Mouse (Mus musculus) hindbrain, embryonic 12.5 days (tissue): ENCODE data around the gene Hydin. TPM values are rescaled to one million over a fixed set of nuclear protein-coding genes. Genes with fewer than 3 reads are reported as not detected.
A peak's percentile ranks its signal among the peaks of the same experiment; 100 is the strongest.
"Not testable (repeated sequence)": the region's sequence is repeated elsewhere in the genome, so short reads cannot be mapped to it uniquely, and the experiment has no call there.

Source experiments
- ATAC-seq: fragments of 200-750 bp; cut with Nextera tagmentation; 2 replicates; pipeline ENCODE4 v1.8.0; 2017; ENCODE audit warnings: moderate TSS enrichment; ENCODE audit not compliant: low FRiP score
- H3K27ac ChIP-seq: fragments of 300-500 bp; sonication (generic); 2 replicates; pipeline ENCODE4 v1.5.1; 2016; ENCODE audit warnings: mild to moderate bottlenecking
- H3K27me3 ChIP-seq: fragments of 300-500 bp; sonication (generic); 2 replicates; pipeline ENCODE4 v1.6.1; 2016; ENCODE audit warnings: mild to moderate bottlenecking
- H3K36me3 ChIP-seq: fragments of 300-500 bp; sonication (generic); 2 replicates; pipeline ENCODE4 v1.6.1; 2016; ENCODE audit warnings: mild to moderate bottlenecking
- H3K4me1 ChIP-seq: fragments of 300-500 bp; sonication (generic); 2 replicates; pipeline ENCODE4 v1.6.1; 2016
- H3K4me2 ChIP-seq: fragments of 300-500 bp; sonication (generic); replicated peaks from 2 replicates; pipeline ENCODE4 v1.6.1; 2016; ENCODE audit warnings: mild to moderate bottlenecking
- H3K4me3 ChIP-seq: fragments of 300-500 bp; sonication (generic); 2 replicates; pipeline ENCODE4 v1.5.1; 2016; ENCODE audit warnings: mild to moderate bottlenecking
- H3K9ac ChIP-seq: fragments of 300-500 bp; sonication (generic); 2 replicates; pipeline ENCODE4 v1.6.1; 2016; ENCODE audit warnings: mild to moderate bottlenecking, moderate library complexity
- H3K9me3 ChIP-seq: fragments of 300-500 bp; sonication (generic); replicated peaks from 2 replicates; pipeline ENCODE4 v1.6.1; 2016; ENCODE audit warnings: mild to moderate bottlenecking
- WGBS: fragments of 180-500 bp; shearing (Covaris S2); methylation state at CpG from one replicate; pipeline ENCODE4 v1.1.7; 2016; 5-methylcytosine and 5-hydroxymethylcytosine counted together
- polyA plus RNA-seq: library from polyadenylated mRNA; unstranded; fragments of >200 nt; fragmentation: Nextera tagmentation; extraction: Ambion mirVana; gene quantifications from 2 replicates; pipeline ENCODE4 v1.2.1, GENCODE M21; 2016

Hydin gene
- polyA plus RNA-seq, 1 experiment from 2014 or later, result 0.30 TPM

- H3K27me3 ChIP-seq, result no peaks in the 10 kb centered on the region
- H3K36me3 ChIP-seq, result no peaks in the 10 kb centered on the region
- no peak overlapping the region for H3K4me3 ChIP-seq
- H3K4me1 ChIP-seq, result peaks cover 10% of the 10 kb centered on the region
- no peak overlapping the region for H3K9ac ChIP-seq
- H3K4me2 ChIP-seq, result no peak overlapping the region
- H3K9me3 ChIP-seq, result no peaks in the 10 kb centered on the region
- 92% methylated on average over 4 of the region's 4 CpGs for WGBS
- no peak for ATAC-seq
- no peak overlapping the region for H3K27ac ChIP-seq
Observed at GRCm38 (mm10) chr8:110270659-110271058, 3.9 kb downstream of the Hydin start.

GRCm38 (mm10) chr8:110273394-110273793 is 6.6 kb downstream of the Hydin start:
- H3K4me2 ChIP-seq, result no peak overlapping the region
- no peaks in the 10 kb centered on the region for H3K27me3 ChIP-seq
- no peak overlapping the region for H3K4me3 ChIP-seq
- 57% methylated on average over 2 of the region's 2 CpGs for WGBS
- H3K36me3 ChIP-seq, result no peaks in the 10 kb centered on the region
- no peaks in the 10 kb centered on the region for H3K4me1 ChIP-seq
- no peaks in the 10 kb centered on the region for H3K9me3 ChIP-seq
- ATAC-seq, result no peak
- no peak overlapping the region for H3K9ac ChIP-seq
- H3K27ac ChIP-seq, result no peak overlapping the region

- 77% methylated on average over 21 of the region's 21 CpGs for WGBS
- H3K4me2 ChIP-seq, result no peak overlapping the region
- ATAC-seq, result no peak
- no peaks in the 10 kb centered on the region for H3K4me1 ChIP-seq
- H3K27ac ChIP-seq, result no peak overlapping the region
- no peak overlapping the region for H3K4me3 ChIP-seq
- H3K27me3 ChIP-seq, result no peaks in the 10 kb centered on the region
- H3K9ac ChIP-seq, result no peak overlapping the region
- H3K36me3 ChIP-seq, result no peaks in the 10 kb centered on the region
- H3K9me3 ChIP-seq, result no peaks in the 10 kb centered on the region
Observed at GRCm38 (mm10) chr8:110275465-110276258, 8.9 kb downstream of the Hydin start.

- no peak overlapping the region for H3K4me2 ChIP-seq
- ATAC-seq, result no peak
- 88% methylated on average over 1 of the region's 1 CpGs for WGBS
- no peaks in the 10 kb centered on the region for H3K36me3 ChIP-seq
- H3K9me3 ChIP-seq, result no peaks in the 10 kb centered on the region
- H3K27ac ChIP-seq, result no peak overlapping the region
- H3K27me3 ChIP-seq, result no peaks in the 10 kb centered on the region
- no peak overlapping the region for H3K4me3 ChIP-seq
- H3K4me1 ChIP-seq, result no peaks in the 10 kb centered on the region
- H3K9ac ChIP-seq, result no peak overlapping the region
Observed at GRCm38 (mm10) chr8:110276259-110276560, 9.4 kb downstream of the Hydin start.

- WGBS, result 75% methylated on average over 2 of the region's 2 CpGs
- Histone ChIP-seq H3K4me3 (no peak overlapping the region), H3K27ac (no peak overlapping the region)
Observed at GRCm38 (mm10) chr8:110312715-110313114, 45.9 kb downstream of the Hydin start.

DNA sequence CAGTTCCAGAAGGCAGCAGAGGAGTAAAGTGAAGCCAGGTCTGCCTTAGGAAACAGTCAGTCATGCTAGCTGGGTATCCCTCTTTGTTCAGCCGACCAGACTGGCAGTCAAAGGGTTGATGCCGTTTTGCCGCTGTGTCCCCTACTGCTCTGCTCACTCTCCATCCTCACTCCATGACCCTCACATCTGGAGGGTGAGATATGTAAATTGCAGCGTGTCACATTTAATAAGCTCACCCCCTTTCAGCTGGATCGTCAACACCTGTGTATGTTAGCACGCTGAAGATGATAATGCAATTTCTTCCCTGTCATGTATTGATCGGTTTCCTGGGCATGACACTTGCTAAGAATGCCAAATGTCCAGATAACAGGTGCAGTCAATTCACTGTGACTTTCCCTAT is 49.0 kb downstream of the Hydin start:
- Histone ChIP-seq H3K4me2 (peak overlapping the region; percentile 11; the same call in 1 of the 2 replicates), H3K9me3 (no peaks in the 10 kb centered on the region), H3K4me3 (no peak overlapping the region), H3K36me3 (no peaks in the 10 kb centered on the region), H3K4me1 (peaks cover 6% of the 10 kb centered on the region; the same call in 1 of the 2 replicates), H3K27me3 (no peaks in the 10 kb centered on the region), H3K27ac (no peak overlapping the region), H3K9ac (no peak overlapping the region)
- ATAC-seq, result 0 out of 2 replicates have a peak, but pooled peaks have one; percentile 16
- WGBS, result 54% methylated on average over 7 of the region's 7 CpGs

More at GRCm38 (mm10) chr8:110312715-110313114, 45.9 kb downstream of the Hydin start:
- Histone ChIP-seq H3K4me2 (no peak overlapping the region), H3K9me3 (no peaks in the 10 kb centered on the region), H3K27me3 (no peaks in the 10 kb centered on the region), H3K36me3 (no peaks in the 10 kb centered on the region), H3K9ac (no peak overlapping the region), H3K4me1 (peaks cover 6% of the 10 kb centered on the region; the same call in 1 of the 2 replicates)
- ATAC-seq, result no peak

GRCm38 (mm10) chr8:110319586-110319985 is 52.8 kb downstream of the Hydin start:
- 55% methylated on average over 4 of the region's 4 CpGs for WGBS
- H3K9ac ChIP-seq, result no peak overlapping the region
- no peaks in the 10 kb centered on the region for H3K36me3 ChIP-seq
- peaks cover 6% of the 10 kb centered on the region; the same call in 1 of the 2 replicates for H3K4me1 ChIP-seq
- no peak for ATAC-seq
- H3K27me3 ChIP-seq, result no peaks in the 10 kb centered on the region
- no peak overlapping the region for H3K27ac ChIP-seq
- H3K4me3 ChIP-seq, result no peak overlapping the region
- H3K9me3 ChIP-seq, result no peaks in the 10 kb centered on the region
- no peak overlapping the region for H3K4me2 ChIP-seq

- Histone ChIP-seq H3K9me3 (no peaks in the 10 kb centered on the region), H3K36me3 (no peaks in the 10 kb centered on the region), H3K4me3 (no peak overlapping the region), H3K4me2 (no peak overlapping the region), H3K4me1 (no peaks in the 10 kb centered on the region; the same call in 1 of the 2 replicates), H3K27me3 (no peaks in the 10 kb centered on the region), H3K27ac (no peak overlapping the region), H3K9ac (no peak overlapping the region)
- 72% methylated on average over 2 of the region's 2 CpGs for WGBS
- ATAC-seq, result no peak
Observed at GRCm38 (mm10) chr8:110321446-110321845, 54.7 kb downstream of the Hydin start.

- 84% methylated on average over 10 of the region's 10 CpGs for WGBS
Observed at GRCm38 (mm10) chr8:110323981-110324574, 57.3 kb downstream of the Hydin start.

DNA sequence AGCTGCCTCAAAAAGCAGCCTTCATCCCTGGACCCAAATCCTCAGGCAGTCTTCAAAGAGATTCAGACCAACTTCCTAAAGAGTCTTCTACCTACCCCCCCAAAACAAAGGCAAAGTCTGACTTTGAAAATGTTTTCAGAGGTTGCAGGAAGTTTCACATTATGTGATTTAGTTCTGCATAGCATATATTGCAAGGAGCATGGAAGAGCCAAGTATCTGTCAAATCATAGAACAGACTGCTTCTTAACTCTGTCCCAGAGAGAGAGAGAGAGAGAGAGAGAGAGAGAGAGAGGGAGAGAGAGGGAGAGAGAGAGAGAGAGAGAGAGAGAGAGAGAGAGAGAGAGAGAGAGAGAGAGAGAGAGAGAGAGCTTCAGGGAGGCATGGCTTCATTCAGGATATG is 60.3 kb downstream of the Hydin start:
- H3K27me3 ChIP-seq, H3K27ac ChIP-seq, H3K4me3 ChIP-seq, H3K36me3 ChIP-seq, H3K9me3 ChIP-seq, H3K4me1 ChIP-seq, H3K9ac ChIP-seq, H3K4me2 ChIP-seq, ATAC-seq: not testable (repeated sequence)

More at GRCm38 (mm10) chr8:110323981-110324574, 57.3 kb downstream of the Hydin start:
- H3K4me1 ChIP-seq, result no peaks in the 10 kb centered on the region; the same call in 1 of the 2 replicates
- H3K4me3 ChIP-seq, result no peak overlapping the region
- ATAC-seq, result no peak
- H3K9me3 ChIP-seq, result no peaks in the 10 kb centered on the region
- no peak overlapping the region for H3K27ac ChIP-seq
- no peak overlapping the region for H3K4me2 ChIP-seq
- no peaks in the 10 kb centered on the region for H3K27me3 ChIP-seq
- no peak overlapping the region for H3K9ac ChIP-seq
- H3K36me3 ChIP-seq, result no peaks in the 10 kb centered on the region

DNA sequence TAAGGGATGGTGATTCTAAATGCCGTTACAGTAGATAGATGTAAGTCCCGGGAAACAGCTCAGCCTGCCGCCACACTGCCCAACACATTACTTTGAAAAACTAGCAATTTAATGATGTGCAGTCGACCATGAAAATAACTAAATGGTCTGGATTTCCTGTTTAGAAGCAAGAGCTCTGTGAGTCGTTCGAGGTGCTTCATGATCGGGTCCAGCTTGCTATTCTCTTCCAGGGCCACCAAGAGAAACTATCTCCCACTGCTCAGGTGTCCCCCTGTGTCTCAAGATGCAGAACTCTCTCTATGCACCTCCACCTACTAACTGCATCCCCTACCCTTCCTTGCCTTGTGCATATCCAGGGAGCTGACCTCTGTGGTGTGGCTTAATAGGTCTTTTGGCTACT is 66.6 kb downstream of the Hydin start:
- Histone ChIP-seq H3K9ac (no peak overlapping the region), H3K27ac (no peak overlapping the region), H3K36me3 (no peaks in the 10 kb centered on the region), H3K4me2 (no peak overlapping the region), H3K9me3 (no peaks in the 10 kb centered on the region), H3K4me3 (no peak overlapping the region), H3K4me1 (no peaks in the 10 kb centered on the region), H3K27me3 (no peaks in the 10 kb centered on the region)
- ATAC-seq, result no peak
- WGBS, result 82% methylated on average over 7 of the region's 7 CpGs

GRCm38 (mm10) chr8:110339447-110339846 is 72.7 kb downstream of the Hydin start:
- 82% methylated on average over 2 of the region's 2 CpGs for WGBS
- no peak overlapping the region for H3K9ac ChIP-seq
- no peaks in the 10 kb centered on the region for H3K4me1 ChIP-seq
- no peak overlapping the region for H3K4me3 ChIP-seq
- no peaks in the 10 kb centered on the region for H3K27me3 ChIP-seq
- H3K36me3 ChIP-seq, result no peaks in the 10 kb centered on the region
- H3K4me2 ChIP-seq, result no peak overlapping the region
- H3K9me3 ChIP-seq, result no peaks in the 10 kb centered on the region
- ATAC-seq, result no peak
- no peak overlapping the region for H3K27ac ChIP-seq
